Comparison of ENCODE assay signal across 10 mouse cellular contexts in the genomic region with DNA sequence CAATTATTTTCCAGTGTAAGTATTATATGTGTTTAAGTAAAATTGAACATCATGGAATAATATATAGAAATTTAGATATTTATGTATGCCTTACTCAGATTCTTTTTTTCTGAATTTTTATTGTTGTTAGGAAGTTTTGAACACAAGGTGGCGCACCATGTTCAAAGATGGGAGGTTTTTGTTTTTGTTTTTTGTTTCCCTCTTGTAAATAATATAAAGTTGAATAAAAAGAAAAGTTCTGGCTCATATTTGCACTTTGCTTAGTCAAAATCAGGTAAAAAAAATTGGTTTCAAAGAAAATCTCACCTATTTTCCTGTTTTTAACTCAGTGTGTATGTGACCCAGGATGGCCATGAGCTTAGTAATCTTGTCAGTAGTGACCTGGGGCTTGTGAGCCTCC.
DNase-seq lines count a peak whose midpoint lies in the region; ATAC-seq and TF ChIP-seq lines count a peak whose summit lies in the region.
"Had no signal": no experiment of that assay in that cellular context is flagged by ENCODE, and none has a peak within 500 bp of the region (broad histone marks: within the 10 kb centered on the region; RNA-seq: fewer than 3 reads in every experiment).

No protein-coding gene starts in this region.

- ATAC-seq in embryonic facial prominence, embryonic 11.5 days (replicated peaks; ENCODE audit: insufficient number of reproducible peaks, low FRiP score, low TSS enrichment, low read depth), result no peak
- ATAC-seq in megakaryocyte-erythroid progenitor cell, adult 5-6 weeks (replicated peaks; ENCODE audit: low FRiP score, low TSS enrichment, poor library complexity, severe bottlenecking), result no peak

- in situ Hi-C loops in CH12.LX (cut with MboI; ENCODE audit: low pct_ligation_motif_present, low pct_unique_long_range_greater_than_20kb, low sequenced_read_pairs), result no loop called here

- H3K27ac ChIP-seq in embryonic facial prominence, embryonic 11.5 days (replicated peaks; ENCODE audit: low read depth, low read length), result no peak overlapping the region
- H3K27ac ChIP-seq in embryonic facial prominence, embryonic 10.5 days (replicated peaks), result no peak overlapping the region
- H3K27ac ChIP-seq in CH12.LX (ENCODE audit: insufficient read depth, low read depth), result no peak overlapping the region
- H3K27ac ChIP-seq: embryonic facial prominence, embryonic 15.5 days; lung, embryonic 15.5 days had no signal

- peak in 1 of 2 experiments; percentile 73; a peak in 2 of 4 replicates for TF ChIP-seq CTCF in CH12.LX (conservative IDR thresholded peaks at IDR 0.05 in 1 of 2, IDR thresholded peaks at IDR 0.05 in 1 of 2; ENCODE audit: low read depth in 2 of 2, low read length in 2 of 2)

- H3K4me1 ChIP-seq in embryonic facial prominence, embryonic 11.5 days (ENCODE audit: control insufficient read depth, insufficient read depth, low read length), result no peaks in the 10 kb centered on the region
- H3K4me1 ChIP-seq in embryonic facial prominence, embryonic 10.5 days, result no peaks in the 10 kb centered on the region
- peaks cover 0 to 3% of the 10 kb centered on the region in 2 experiments; a peak in 1 of 4 replicates for H3K4me1 ChIP-seq in CH12.LX (ENCODE audit: control insufficient read depth in 1 of 2, insufficient read depth in 2 of 2)
- H3K4me1 ChIP-seq: embryonic facial prominence, embryonic 15.5 days; lung, embryonic 15.5 days had no signal

- H3K9me3 ChIP-seq in embryonic facial prominence, embryonic 11.5 days (replicated peaks; ENCODE audit: control insufficient read depth, low read length), result no peaks in the 10 kb centered on the region
- no peaks in the 10 kb centered on the region for H3K9me3 ChIP-seq in embryonic facial prominence, embryonic 10.5 days
- H3K9me3 ChIP-seq in CH12.LX (replicated peaks; ENCODE audit: low read length), result no peaks in the 10 kb centered on the region
- H3K9me3 ChIP-seq: embryonic facial prominence, embryonic 15.5 days; lung, embryonic 15.5 days had no signal

- H3K4me2 ChIP-seq in embryonic facial prominence, embryonic 11.5 days (ENCODE audit: low read depth, low read length), result no peak overlapping the region
- H3K4me2 ChIP-seq in CH12.LX (ENCODE audit: insufficient read depth, low read depth, poor library complexity, severe bottlenecking), result no peak overlapping the region
- H3K4me2 ChIP-seq: embryonic facial prominence, embryonic 15.5 days; lung, embryonic 15.5 days had no signal

- no peak for TF ChIP-seq POLR2A in CH12.LX (IDR thresholded peaks at IDR 0.05; ENCODE audit: low read depth, low read length)

- 18% methylated on average over 1 of the region's 1 CpGs for WGBS in embryonic facial prominence, embryonic 11.5 days
- 23% methylated on average over 1 of the region's 1 CpGs for WGBS in embryonic facial prominence, embryonic 10.5 days

- DNase-seq in embryonic facial prominence, embryonic 11.5 days (ENCODE audit: low spot score), result peak; percentile 65
- DNase-seq in embryonic facial prominence, embryonic 10.5 days (ENCODE audit: low spot score), result no peak
- peak; percentile 7 to 18 for DNase-seq in left cerebral cortex, postnatal 14 days (ENCODE audit: low spot score in 2 of 2)
- DNase-seq in left cerebral cortex, postnatal 10 days (ENCODE audit: extremely low spot score in 1 of 2, low spot score in 2 of 2), result no peak
- DNase-seq in CH12.LX (ENCODE audit: extremely low read depth), result peak; percentile 15
- DNase-seq in embryo, embryonic 9.5 days (ENCODE audit: extremely low spot score), result peak; percentile 18
- DNase-seq in testis, postnatal 14 days (ENCODE audit: low spot score), result no peak

- intact Hi-C loops in left cerebral cortex, postnatal 14 days (cut with DNase I), result loop anchor here (10.0 kb wide), 1 partner anchor 436 kb away; no protein-coding TSS in a partner anchor
- intact Hi-C loops in left cerebral cortex, postnatal 10 days (cut with DNase I), result loop anchor here (10.0 kb wide), 2 partner anchors 436 to 646 kb away; no protein-coding TSS in a partner anchor

- H3K79me2 ChIP-seq in CH12.LX (replicated peaks; ENCODE audit: control insufficient read depth, extremely low read depth, insufficient read depth, poor library complexity, severe bottlenecking), result no peaks in the 10 kb centered on the region

- no peaks in the 10 kb centered on the region for H3K36me3 ChIP-seq in embryonic facial prominence, embryonic 11.5 days (replicated peaks; ENCODE audit: control insufficient read depth, insufficient read depth, low read depth, low read length)
- H3K36me3 ChIP-seq in embryonic facial prominence, embryonic 10.5 days (replicated peaks), result no peaks in the 10 kb centered on the region
- H3K36me3 ChIP-seq in CH12.LX (replicated peaks in 1 of 2; ENCODE audit: control insufficient read depth in 1 of 2, insufficient read depth in 1 of 2, low read length in 1 of 2), result peaks cover 3 to 7% of the 10 kb centered on the region in 2 experiments
- H3K36me3 ChIP-seq: embryonic facial prominence, embryonic 15.5 days; lung, embryonic 15.5 days had no signal

- H3K4me3 ChIP-seq in embryonic facial prominence, embryonic 11.5 days (ENCODE audit: low read depth, low read length), result no peak overlapping the region
- no peak overlapping the region for H3K4me3 ChIP-seq in embryonic facial prominence, embryonic 10.5 days
- H3K4me3 ChIP-seq in CH12.LX (replicated peaks in 1 of 3; ENCODE audit: low read depth in 2 of 3, low read length in 2 of 3, poor library complexity in 1 of 3), result no peak overlapping the region
- H3K4me3 ChIP-seq: embryonic facial prominence, embryonic 15.5 days; lung, embryonic 15.5 days had no signal

- TF ChIP-seq RAD21 in CH12.LX (IDR thresholded peaks at IDR 0.05; ENCODE audit: low read depth, low read length), result peak; percentile 80

- dilution Hi-C loops in CH12.LX (cut with MboI; ENCODE audit: extremely low pct_ligation_motif_present, extremely low pct_unique_long_range_greater_than_20kb, low sequenced_read_pairs), result no loop called here

- no peak overlapping the region for H3K9ac ChIP-seq in embryonic facial prominence, embryonic 11.5 days (replicated peaks; ENCODE audit: low read length)
- no peak overlapping the region for H3K9ac ChIP-seq in CH12.LX (ENCODE audit: insufficient read depth, low read depth)
- H3K9ac ChIP-seq: embryonic facial prominence, embryonic 15.5 days; lung, embryonic 15.5 days had no signal

- no peak for TF ChIP-seq EP300 in CH12.LX (IDR thresholded peaks at IDR 0.05; ENCODE audit: low read length)

- no peaks in the 10 kb centered on the region for H3K27me3 ChIP-seq in embryonic facial prominence, embryonic 11.5 days (ENCODE audit: control insufficient read depth, insufficient read depth, low read length)
- no peaks in the 10 kb centered on the region for H3K27me3 ChIP-seq in embryonic facial prominence, embryonic 10.5 days (replicated peaks; ENCODE audit: low read depth, poor library complexity, severe bottlenecking)
- H3K27me3 ChIP-seq in CH12.LX (replicated peaks), result no peaks in the 10 kb centered on the region
- H3K27me3 ChIP-seq: embryonic facial prominence, embryonic 15.5 days; lung, embryonic 15.5 days had no signal

TF ChIP-seq in CH12.LX, 34 proteins besides CTCF, POLR2A, EP300 and RAD21:
- TF ChIP-seq E2F4 (IDR thresholded peaks at IDR 0.05; ENCODE audit: insufficient replicate concordance, low read depth, low read length) (no peak), SMC3 (IDR thresholded peaks at IDR 0.05; ENCODE audit: low read depth, low read length) (peak; percentile 63)

Comparison
In these comparisons a context has a peak if more than half of its experiments do, and no peak if none do; other contexts are left out.
1. DNase-seq: peak in embryonic facial prominence, embryonic 11.5 days (single experiment), left cerebral cortex, postnatal 14 days (2 of 2), CH12.LX (single experiment) and embryo, embryonic 9.5 days (single experiment); none in embryonic facial prominence, embryonic 10.5 days (single experiment), left cerebral cortex, postnatal 10 days (0 of 2) and testis, postnatal 14 days (single experiment).